Mouse (Mus musculus): Measurements from ENCODE around the gene Nudt22. TPM values are rescaled to one million over a fixed set of nuclear protein-coding genes. Genes with fewer than 3 reads are reported as not detected.

Nudt22 gene
- polyA plus RNA-seq, 1 experiment = 53.8 TPM

GRCm38 (mm10) chr19:6990712-6991111, 5.2 kb downstream of the Nudt22 start:
- H3K27ac ChIP-seq (ENCODE audit: insufficient read depth, low read depth, low read length) = no peak overlapping the region
- no peaks in the 10 kb centered on the region for H3K36me3 ChIP-seq (ENCODE audit: control insufficient read depth, insufficient read depth, low read length)
- TF ChIP-seq POLR2A (IDR thresholded peaks at IDR 0.05; ENCODE audit: low read depth, low read length) = no peak
- TF ChIP-seq CTCF (IDR thresholded peaks at IDR 0.05; ENCODE audit: extremely low read depth, insufficient read length, insufficient replicate concordance, low read depth, low read length) = no peak
- peaks cover 16% of the 10 kb centered on the region for H3K4me1 ChIP-seq (ENCODE audit: control insufficient read depth, insufficient read depth, insufficient read length, low read length)
- 70% methylated on average over 6 of the region's 6 CpGs for WGBS
- no peak overlapping the region for H3K4me3 ChIP-seq (ENCODE audit: low read depth, low read length)
- no peaks in the 10 kb centered on the region for H3K27me3 ChIP-seq (ENCODE audit: control insufficient read depth, insufficient read depth, low read length)

- WGBS = 94% methylated on average over 8 of the region's 8 CpGs
- Histone ChIP-seq H3K4me3 (ENCODE audit: low read depth, low read length) (no peak overlapping the region), H3K27me3 (ENCODE audit: control insufficient read depth, insufficient read depth, low read length) (no peaks in the 10 kb centered on the region), H3K36me3 (ENCODE audit: control insufficient read depth, insufficient read depth, low read length) (no peaks in the 10 kb centered on the region), H3K4me1 (ENCODE audit: control insufficient read depth, insufficient read depth, insufficient read length, low read length) (peaks cover 9% of the 10 kb centered on the region), H3K27ac (ENCODE audit: insufficient read depth, low read depth, low read length) (no peak overlapping the region)
- TF ChIP-seq POLR2A (IDR thresholded peaks at IDR 0.05; ENCODE audit: low read depth, low read length) = no peak
- no peak for TF ChIP-seq CTCF (IDR thresholded peaks at IDR 0.05; ENCODE audit: extremely low read depth, insufficient read length, insufficient replicate concordance, low read depth, low read length)
Measured at GRCm38 (mm10) chr19:6989251-6989650, 6.7 kb downstream of the Nudt22 start.

- peaks cover 9% of the 10 kb centered on the region for H3K4me1 ChIP-seq (ENCODE audit: control insufficient read depth, insufficient read depth, insufficient read length, low read length)
- no peaks in the 10 kb centered on the region for H3K27me3 ChIP-seq (ENCODE audit: control insufficient read depth, insufficient read depth, low read length)
- H3K27ac ChIP-seq (ENCODE audit: insufficient read depth, low read depth, low read length) = peak overlapping the region; percentile 47
- H3K4me3 ChIP-seq (ENCODE audit: low read depth, low read length) = peak overlapping the region; percentile 76
- TF ChIP-seq CTCF (IDR thresholded peaks at IDR 0.05; ENCODE audit: extremely low read depth, insufficient read length, insufficient replicate concordance, low read depth, low read length) = no peak
- no peak for TF ChIP-seq POLR2A (IDR thresholded peaks at IDR 0.05; ENCODE audit: low read depth, low read length)
- no peaks in the 10 kb centered on the region for H3K36me3 ChIP-seq (ENCODE audit: control insufficient read depth, insufficient read depth, low read length)
- 2% methylated on average over 8 of the region's 8 CpGs for WGBS
Measured at GRCm38 (mm10) chr19:6987904-6988285, 8.0 kb downstream of the Nudt22 start.

DNA sequence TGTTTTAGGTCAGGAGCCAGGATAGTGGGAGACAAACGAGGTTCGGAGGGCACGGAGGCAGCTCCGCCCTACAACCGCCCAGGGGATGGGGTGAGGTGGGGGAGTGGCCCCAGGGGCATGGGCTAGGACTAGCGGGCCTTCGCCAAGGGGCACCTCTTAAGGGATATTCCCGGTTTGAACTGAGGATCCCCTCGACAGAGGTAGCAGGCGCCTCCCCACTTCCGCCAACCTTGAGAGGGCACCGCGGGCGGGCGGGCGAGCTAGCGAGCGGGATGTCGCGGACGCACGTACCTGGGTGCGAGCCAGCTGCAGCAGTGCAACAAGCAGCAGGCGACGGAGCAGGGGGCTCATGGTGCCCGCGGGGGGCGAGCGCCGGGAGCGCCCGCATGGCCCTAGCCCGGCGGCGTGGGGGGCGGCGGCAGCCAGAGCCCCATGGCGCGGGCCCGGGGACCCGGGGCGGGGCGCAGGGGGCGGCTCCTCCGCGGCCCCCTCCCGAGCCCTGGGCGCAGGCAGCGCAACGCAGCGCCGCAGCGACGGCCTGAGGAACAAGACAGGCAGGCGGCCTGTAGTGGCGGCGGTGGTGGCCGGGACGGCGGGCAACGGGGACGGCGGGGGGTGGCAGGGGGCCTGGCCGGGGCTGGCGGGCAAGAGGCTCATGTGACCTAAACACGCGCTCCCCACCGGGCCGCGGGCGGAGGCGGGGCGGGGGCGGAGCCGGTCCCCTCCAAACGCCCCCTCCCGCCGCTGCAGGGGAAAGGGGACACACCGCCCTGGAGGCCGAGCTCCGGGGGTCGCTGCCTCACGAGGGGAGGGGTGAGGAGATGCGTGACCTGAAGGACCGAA, 8.6 kb downstream of the Nudt22 start, which contains the start of gene Vegfb:
Gene Vegfb, minus strand, starts transcription at position 591 of the 843 bp plus-strand sequence.
- H3K4me3 ChIP-seq (ENCODE audit: low read depth, low read length) = peak within 1 kb of the TSS; percentile 76
- H3K27me3 ChIP-seq (ENCODE audit: control insufficient read depth, insufficient read depth, low read length) = no peaks in the 10 kb centered on the region
- H3K4me1 ChIP-seq (ENCODE audit: control insufficient read depth, insufficient read depth, insufficient read length, low read length) = peaks cover 9% of the 10 kb centered on the region
- H3K36me3 ChIP-seq (ENCODE audit: control insufficient read depth, insufficient read depth, low read length) = no peaks in the 10 kb centered on the region
- peak within 1 kb of the TSS; percentile 47 for H3K27ac ChIP-seq (ENCODE audit: insufficient read depth, low read depth, low read length)
- no peak; the same call in 1 of the 2 replicates for TF ChIP-seq POLR2A (IDR thresholded peaks at IDR 0.05; ENCODE audit: low read depth, low read length)
- TF ChIP-seq CTCF (IDR thresholded peaks at IDR 0.05; ENCODE audit: extremely low read depth, insufficient read length, insufficient replicate concordance, low read depth, low read length) = no peak
- WGBS = under 1% methylated on average over 83 of the region's 85 CpGs

GRCm38 (mm10) chr19:6985951-6986708, 9.8 kb downstream of the Nudt22 start:
- no peak overlapping the region for H3K27ac ChIP-seq (ENCODE audit: insufficient read depth, low read depth, low read length)
- 73% methylated on average over 10 of the region's 10 CpGs for WGBS
- no peak overlapping the region for H3K4me3 ChIP-seq (ENCODE audit: low read depth, low read length)
- TF ChIP-seq POLR2A (IDR thresholded peaks at IDR 0.05; ENCODE audit: low read depth, low read length) (no peak), CTCF (IDR thresholded peaks at IDR 0.05; ENCODE audit: extremely low read depth, insufficient read length, insufficient replicate concordance, low read depth, low read length) (no peak)
- no peaks in the 10 kb centered on the region for H3K36me3 ChIP-seq (ENCODE audit: control insufficient read depth, insufficient read depth, low read length)
- no peaks in the 10 kb centered on the region for H3K27me3 ChIP-seq (ENCODE audit: control insufficient read depth, insufficient read depth, low read length)
- H3K4me1 ChIP-seq (ENCODE audit: control insufficient read depth, insufficient read depth, insufficient read length, low read length) = peaks cover 11% of the 10 kb centered on the region

DNA sequence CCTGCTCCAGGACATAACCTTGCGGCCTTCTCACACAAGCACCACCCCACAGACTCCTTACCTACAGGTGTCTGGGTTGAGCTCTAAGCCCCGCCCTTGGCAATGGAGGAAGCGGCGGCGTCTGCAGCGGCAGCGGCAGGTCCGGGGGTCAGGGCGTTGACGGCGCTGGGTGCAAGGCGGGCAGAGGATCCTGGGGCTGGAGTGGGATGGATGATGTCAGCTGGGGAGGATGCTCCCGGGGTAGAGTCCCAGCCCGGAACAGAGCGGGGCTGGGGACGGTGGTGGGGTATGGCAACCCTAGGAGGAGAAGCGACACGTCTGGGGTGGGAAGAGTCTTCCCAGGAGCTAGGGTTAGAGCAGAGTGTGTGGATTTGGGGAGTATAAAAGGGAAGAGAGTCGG, 10.6 kb downstream of the Nudt22 start:
- peaks cover 11% of the 10 kb centered on the region for H3K4me1 ChIP-seq (ENCODE audit: control insufficient read depth, insufficient read depth, insufficient read length, low read length)
- TF ChIP-seq CTCF (IDR thresholded peaks at IDR 0.05; ENCODE audit: extremely low read depth, insufficient read length, insufficient replicate concordance, low read depth, low read length) (no peak), POLR2A (IDR thresholded peaks at IDR 0.05; ENCODE audit: low read depth, low read length) (no peak)
- WGBS = 67% methylated on average over 19 of the region's 19 CpGs
- no peak overlapping the region for H3K27ac ChIP-seq (ENCODE audit: insufficient read depth, low read depth, low read length)
- peak overlapping the region; percentile 26; the same call in 1 of the 2 replicates for H3K4me3 ChIP-seq (ENCODE audit: low read depth, low read length)
- no peaks in the 10 kb centered on the region for H3K27me3 ChIP-seq (ENCODE audit: control insufficient read depth, insufficient read depth, low read length)
- H3K36me3 ChIP-seq (ENCODE audit: control insufficient read depth, insufficient read depth, low read length) = no peaks in the 10 kb centered on the region

DNA sequence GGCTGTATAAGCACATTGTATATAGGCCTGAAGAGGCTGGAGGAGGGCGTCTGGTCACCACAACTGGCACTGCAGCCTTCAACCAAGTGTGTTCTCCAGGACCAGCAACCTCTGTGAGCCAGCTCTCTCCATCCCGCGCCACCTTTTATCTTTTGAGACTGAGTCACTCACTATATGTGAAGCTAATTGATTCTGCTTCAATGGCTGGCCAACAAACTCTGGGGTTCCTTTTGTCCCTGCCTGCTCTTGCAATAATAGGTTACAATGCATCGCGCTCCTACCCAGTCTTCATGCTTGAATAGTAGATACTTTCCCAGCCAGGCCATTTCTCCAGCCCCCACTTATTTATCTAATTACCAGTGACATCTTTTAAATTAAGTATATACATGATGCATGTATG, 12.3 kb downstream of the Nudt22 start:
- WGBS = 91% methylated on average over 5 of the region's 5 CpGs
- Histone ChIP-seq H3K27ac (ENCODE audit: insufficient read depth, low read depth, low read length) (no peak overlapping the region), H3K27me3 (ENCODE audit: control insufficient read depth, insufficient read depth, low read length) (no peaks in the 10 kb centered on the region), H3K36me3 (ENCODE audit: control insufficient read depth, insufficient read depth, low read length) (no peaks in the 10 kb centered on the region), H3K4me3 (ENCODE audit: low read depth, low read length) (no peak overlapping the region), H3K4me1 (ENCODE audit: control insufficient read depth, insufficient read depth, insufficient read length, low read length) (peaks cover 18% of the 10 kb centered on the region)
- TF ChIP-seq POLR2A (IDR thresholded peaks at IDR 0.05; ENCODE audit: low read depth, low read length) = no peak
- no peak for TF ChIP-seq CTCF (IDR thresholded peaks at IDR 0.05; ENCODE audit: extremely low read depth, insufficient read length, insufficient replicate concordance, low read depth, low read length)
